Mouse (Mus musculus) hindbrain, embryonic 16.5 days (tissue): ENCODE measurements around the gene Zfp185. TPM values are rescaled to one million over a fixed set of nuclear protein-coding genes. Genes with fewer than 3 reads are reported as not detected.
A peak's percentile ranks its signal among the peaks of the same experiment; 100 is the strongest.

Experiments
- microRNA counts: library from miRNA; unstranded; fragments of <30 nt; microRNA quantifications from one replicate; lab custom pipeline; 2016
- microRNA-seq: library from miRNA; unstranded; fragments of <30 nt; microRNA quantifications from one replicate; pipeline ENCODE4, GENCODE M21; 2017
- polyA plus RNA-seq: library from polyadenylated mRNA; unstranded; fragments of >200 nt; fragmentation: Nextera tagmentation; extraction: Ambion mirVana; gene quantifications from 2 replicates; pipeline ENCODE4 v1.2.1, GENCODE M21; 2015

The Zfp185 gene
- polyA plus RNA-seq, 1 experiment from 2014 or later: 1.3 TPM

MicroRNA genes within 50 kb of the gene (microRNA counts, 519-probe panel; counts per million panel counts)
- microRNA mmu-miR-2137 (lab: Ali Mortazavi, UCI): 1,780 counts per million, percentile 19 among the panel's probes with 10 or more counts

Small RNA genes within 50 kb of the gene (microRNA-seq; reads per million reads assigned to microRNA genes)
- gene Mir2137: 0.62 reads per million

Other genes starting within 250 kb of the Zfp185 start
- gene Gabrq, start 162.2 kb upstream of the Zfp185 start, polyA plus RNA-seq: 4.5 and 4.7 TPM in 2 replicates
- 66.8 and 70.1 TPM in 2 replicates for gene Cetn2, start 68.9 kb upstream of the Zfp185 start, polyA plus RNA-seq
- 51.2 and 54.5 TPM in 2 replicates for gene Nsdhl, start 68.8 kb upstream of the Zfp185 start, polyA plus RNA-seq
- gene Pnma5, start 49.8 kb downstream of the Zfp185 start, polyA plus RNA-seq: 0.16 and 0.43 TPM in 2 replicates
- 4.4 and 6.6 TPM in 2 replicates for gene Pnma3, start 77.4 kb downstream of the Zfp185 start, polyA plus RNA-seq
- gene Xlr4a, start 95.1 kb downstream of the Zfp185 start, polyA plus RNA-seq: 0.29 TPM in 1 of 2 replicates, not detected in the other
- gene Xlr3a, start 109.8 kb downstream of the Zfp185 start, polyA plus RNA-seq: 4.1 and 4.2 TPM in 2 replicates
- gene Gm14685, start 129.7 kb downstream of the Zfp185 start, polyA plus RNA-seq: 0.72 and 1.9 TPM in 2 replicates
- gene Xlr5b, start 161.5 kb downstream of the Zfp185 start, polyA plus RNA-seq: not detected in 2 replicates
- gene DXBay18, start 162.1 kb downstream of the Zfp185 start, polyA plus RNA-seq: 0.38 and 1.0 TPM in 2 replicates
- gene Spin2d, start 189.7 kb downstream of the Zfp185 start, polyA plus RNA-seq: not detected in 2 replicates
- 12.7 and 16.0 TPM in 2 replicates for gene Xlr3b, start 204.9 kb downstream of the Zfp185 start, polyA plus RNA-seq
- gene Xlr4b, start 227.0 kb downstream of the Zfp185 start, polyA plus RNA-seq: 0.66 and 0.75 TPM in 2 replicates
- 33.0 and 34.3 TPM in 2 replicates for gene F8a, start 241.0 kb downstream of the Zfp185 start, polyA plus RNA-seq